Mouse (Mus musculus) forebrain, embryonic 12.5 days (tissue): Measurements from ENCODE around the gene Pih1d1. TPM values are rescaled to one million over a fixed set of nuclear protein-coding genes. Genes with fewer than 3 reads are reported as not detected.
"Not testable (repeated sequence)": the region's sequence is repeated elsewhere in the genome, so short reads cannot be mapped to it uniquely, and the experiment has no call there.

Experiments used
- ATAC-seq: fragments of 200-750 bp; cut with Nextera tagmentation; 2 replicates; pipeline ENCODE4 v1.8.0; 2017; ENCODE audit warnings: moderate TSS enrichment; ENCODE audit not compliant: low FRiP score
- H3K27ac ChIP-seq: fragments of 300-500 bp; sonication (generic); 2 replicates; pipeline ENCODE4 v1.5.1; 2016; ENCODE audit warnings: mild to moderate bottlenecking
- H3K27me3 ChIP-seq: fragments of 300-500 bp; sonication (generic); 2 replicates; pipeline ENCODE4 v1.6.1; 2016; ENCODE audit warnings: mild to moderate bottlenecking
- H3K36me3 ChIP-seq: fragments of 300-500 bp; sonication (generic); replicated peaks from 2 replicates; pipeline ENCODE4 v1.6.1; 2016; ENCODE audit warnings: mild to moderate bottlenecking
- H3K4me1 ChIP-seq: fragments of 300-500 bp; sonication (generic); 2 replicates; pipeline ENCODE4 v1.6.1; 2016
- H3K4me2 ChIP-seq: fragments of 300-500 bp; sonication (generic); 2 replicates; pipeline ENCODE4 v1.6.1; 2016; ENCODE audit warnings: mild to moderate bottlenecking, moderate library complexity
- H3K4me3 ChIP-seq: fragments of 300-500 bp; sonication (generic); replicated peaks from 2 replicates; pipeline ENCODE4 v1.5.1; 2016; ENCODE audit warnings: mild to moderate bottlenecking
- H3K9ac ChIP-seq: fragments of 300-500 bp; sonication (generic); 2 replicates; pipeline ENCODE4 v1.6.1; 2016; ENCODE audit warnings: mild to moderate bottlenecking
- H3K9me3 ChIP-seq: fragments of 300-500 bp; sonication (generic); 2 replicates; pipeline ENCODE4 v1.6.1; 2016
- WGBS: fragments of 180-500 bp; shearing (Covaris S2); methylation state at CpG from one replicate; pipeline ENCODE4 v1.1.7; 2016; 5-methylcytosine and 5-hydroxymethylcytosine counted together
- polyA plus RNA-seq: library from polyadenylated mRNA; unstranded; fragments of >200 nt; fragmentation: Nextera tagmentation; extraction: Ambion mirVana; gene quantifications from 2 replicates; pipeline ENCODE4 v1.2.1, GENCODE M21; 2016

Gene Pih1d1
- 95.0 and 97.5 TPM in 2 replicates for polyA plus RNA-seq

- no peaks in the 10 kb centered on the region for H3K27me3 ChIP-seq
- H3K27ac ChIP-seq: peak within 1 kb of the TSS; percentile 92
- H3K4me3 ChIP-seq: peak within 1 kb of the TSS; percentile 68
- peak within 1 kb of the TSS; percentile 78 for H3K9ac ChIP-seq
- peak; percentile 96 for ATAC-seq
- H3K4me1 ChIP-seq: peaks cover 33% of the 10 kb centered on the region
- peak within 1 kb of the TSS; percentile 81 for H3K4me2 ChIP-seq
- peaks cover 18% of the 10 kb centered on the region for H3K36me3 ChIP-seq
- no peaks in the 10 kb centered on the region for H3K9me3 ChIP-seq
- 6% methylated on average over 68 of the region's 69 CpGs for WGBS
Observed at GRCm38 (mm10) chr7:45154096-45154992, at the start of gene Pih1d1, which contains the start of gene Aldh16a1. TSS of gene Pih1d1 (plus strand) at chr7:45154303. TSS of gene Aldh16a1 (minus strand) at chr7:45154584.

- no peak overlapping the region for H3K27ac ChIP-seq
- no peak for ATAC-seq
- no peaks in the 10 kb centered on the region for H3K9me3 ChIP-seq
- H3K4me1 ChIP-seq: peaks cover 6% of the 10 kb centered on the region
- H3K4me2 ChIP-seq: no peak overlapping the region
- 83% methylated on average over 5 of the region's 5 CpGs for WGBS
- no peaks in the 10 kb centered on the region for H3K36me3 ChIP-seq
- H3K9ac ChIP-seq: no peak overlapping the region
- H3K4me3 ChIP-seq: no peak overlapping the region
- H3K27me3 ChIP-seq: no peaks in the 10 kb centered on the region
Observed at GRCm38 (mm10) chr7:45104941-45105340, 49.2 kb upstream of the Pih1d1 start.

DNA sequence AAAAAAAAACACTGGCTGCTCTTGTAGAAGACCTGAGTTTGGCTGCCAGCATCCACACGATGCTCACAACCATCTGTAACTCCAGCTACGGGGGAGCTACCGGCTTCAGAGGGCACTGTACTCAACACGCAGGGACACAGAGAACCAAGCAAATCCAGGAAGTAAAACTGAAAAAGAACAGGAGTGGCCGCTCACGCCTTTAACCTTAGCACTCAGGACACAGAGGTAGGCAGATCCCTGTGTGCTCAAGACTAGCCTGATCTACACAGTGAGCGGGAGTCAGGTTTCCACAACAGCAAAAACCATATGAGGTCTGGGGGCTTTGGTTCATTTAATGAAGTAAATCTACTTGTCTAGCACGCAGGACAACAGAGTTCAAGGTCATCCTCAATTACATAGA lies 48.6 kb upstream of the Pih1d1 start:
- Histone ChIP-seq H3K9ac (no peak overlapping the region), H3K36me3 (no peaks in the 10 kb centered on the region), H3K4me1 (peaks cover 6% of the 10 kb centered on the region), H3K4me3 (no peak overlapping the region), H3K27me3 (no peaks in the 10 kb centered on the region), H3K9me3 (no peaks in the 10 kb centered on the region), H3K27ac (no peak overlapping the region), H3K4me2 (no peak overlapping the region)
- no peak for ATAC-seq
- WGBS: 83% methylated on average over 8 of the region's 8 CpGs

DNA sequence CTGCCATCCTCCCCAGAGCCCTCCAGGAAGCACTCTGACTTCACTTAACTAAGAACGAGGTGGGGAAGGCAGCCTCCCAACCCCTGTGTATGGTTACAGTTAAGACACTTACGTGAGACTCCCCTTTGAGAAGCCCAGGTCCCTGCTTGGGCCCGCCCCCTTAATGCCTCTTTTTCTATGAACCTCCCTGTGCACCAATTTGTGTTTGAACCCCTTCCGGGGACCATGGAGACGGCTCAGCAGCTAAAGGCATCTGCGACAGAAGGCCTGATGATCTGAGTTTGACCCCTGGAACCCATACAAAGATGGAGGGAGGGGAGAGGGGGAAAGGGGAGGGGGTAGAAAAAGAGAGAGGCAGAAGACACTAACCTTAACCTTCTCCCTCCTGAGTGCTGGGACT lies 47.7 kb upstream of the Pih1d1 start:
- Histone ChIP-seq H3K4me1 (peaks cover 6% of the 10 kb centered on the region), H3K27ac (no peak overlapping the region), H3K4me2 (no peak overlapping the region), H3K36me3 (no peaks in the 10 kb centered on the region), H3K27me3 (no peaks in the 10 kb centered on the region), H3K9me3 (no peaks in the 10 kb centered on the region), H3K4me3 (no peak overlapping the region), H3K9ac (no peak overlapping the region)
- WGBS: 42% methylated on average over 6 of the region's 6 CpGs
- no peak for ATAC-seq

- Histone ChIP-seq H3K4me3 (no peak overlapping the region), H3K9me3 (no peaks in the 10 kb centered on the region), H3K9ac (no peak overlapping the region), H3K36me3 (no peaks in the 10 kb centered on the region), H3K4me2 (no peak overlapping the region), H3K27ac (no peak overlapping the region), H3K4me1 (peaks cover 6% of the 10 kb centered on the region), H3K27me3 (no peaks in the 10 kb centered on the region)
- 69% methylated on average over 5 of the region's 5 CpGs for WGBS
- no peak for ATAC-seq
Observed at GRCm38 (mm10) chr7:45107052-45107645, 47.0 kb upstream of the Pih1d1 start.

DNA sequence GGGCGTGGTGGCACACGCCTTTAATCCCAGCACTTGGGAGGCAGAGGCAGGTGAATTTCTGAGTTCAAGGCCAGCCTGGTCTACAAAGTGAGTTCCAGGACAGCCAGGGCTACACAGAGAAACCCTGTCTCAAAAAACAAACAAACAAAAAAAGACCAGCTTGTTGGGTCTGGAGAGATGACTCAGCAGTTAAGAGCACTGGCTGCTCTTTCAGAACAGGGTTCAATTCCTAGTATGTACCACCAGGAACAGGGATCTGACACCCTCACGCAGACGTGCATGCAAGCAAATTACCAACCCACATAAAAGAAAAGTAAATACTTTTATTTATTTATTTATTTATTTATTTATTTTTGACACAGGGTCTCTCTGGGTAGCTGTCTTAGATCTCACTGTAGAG lies 44.0 kb upstream of the Pih1d1 start:
- WGBS: 98% methylated on average over 4 of the region's 4 CpGs
- ATAC-seq: not testable (repeated sequence)

GRCm38 (mm10) chr7:45111940-45112339 lies 42.2 kb upstream of the Pih1d1 start:
- Histone ChIP-seq H3K4me2 (no peak overlapping the region), H3K9me3 (no peaks in the 10 kb centered on the region), H3K36me3 (no peaks in the 10 kb centered on the region), H3K4me1 (no peaks in the 10 kb centered on the region), H3K9ac (no peak overlapping the region), H3K27me3 (no peaks in the 10 kb centered on the region), H3K4me3 (no peak overlapping the region), H3K27ac (no peak overlapping the region)
- no peak for ATAC-seq
- WGBS: 69% methylated on average over 2 of the region's 2 CpGs

More for the DNA sequence above, 44.0 kb upstream of the Pih1d1 start:
- H3K9ac ChIP-seq, H3K4me2 ChIP-seq, H3K9me3 ChIP-seq, H3K4me3 ChIP-seq, H3K4me1 ChIP-seq, H3K27ac ChIP-seq, H3K36me3 ChIP-seq, H3K27me3 ChIP-seq: not testable (repeated sequence)

GRCm38 (mm10) chr7:45112529-45112928 lies 41.6 kb upstream of the Pih1d1 start:
- 71% methylated on average over 3 of the region's 3 CpGs for WGBS
- Histone ChIP-seq H3K4me2 (no peak overlapping the region), H3K9me3 (no peaks in the 10 kb centered on the region), H3K27ac (no peak overlapping the region), H3K9ac (no peak overlapping the region), H3K4me1 (no peaks in the 10 kb centered on the region), H3K36me3 (peaks cover under 1% of the 10 kb centered on the region; the same call in 1 of the 2 replicates), H3K4me3 (no peak overlapping the region), H3K27me3 (no peaks in the 10 kb centered on the region)
- ATAC-seq: no peak

DNA sequence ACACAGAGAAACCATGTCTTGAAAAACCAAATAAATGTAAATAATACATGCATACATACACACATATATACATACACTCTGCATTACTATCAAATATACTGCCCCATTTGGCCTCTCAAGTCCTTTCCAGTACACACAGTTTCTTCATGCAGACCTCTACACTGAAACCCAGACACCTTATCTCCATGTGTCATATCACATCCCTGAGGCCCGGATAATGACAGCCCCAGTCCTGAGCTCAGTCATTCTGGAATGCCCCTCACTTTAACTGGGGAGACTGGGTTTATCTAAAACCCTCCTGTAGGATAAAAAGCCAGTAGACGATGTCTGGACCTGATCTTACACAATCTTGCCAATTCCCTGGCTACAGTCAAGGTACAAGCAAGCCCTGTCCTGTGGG lies 40.6 kb upstream of the Pih1d1 start:
- no peaks in the 10 kb centered on the region for H3K9me3 ChIP-seq
- no peak overlapping the region for H3K27ac ChIP-seq
- H3K9ac ChIP-seq: no peak overlapping the region
- H3K27me3 ChIP-seq: no peaks in the 10 kb centered on the region
- no peaks in the 10 kb centered on the region for H3K4me1 ChIP-seq
- H3K4me2 ChIP-seq: no peak overlapping the region
- H3K36me3 ChIP-seq: peaks cover 10% of the 10 kb centered on the region; the same call in 1 of the 2 replicates
- 88% methylated on average over 2 of the region's 2 CpGs for WGBS
- H3K4me3 ChIP-seq: no peak overlapping the region
- no peak for ATAC-seq

DNA sequence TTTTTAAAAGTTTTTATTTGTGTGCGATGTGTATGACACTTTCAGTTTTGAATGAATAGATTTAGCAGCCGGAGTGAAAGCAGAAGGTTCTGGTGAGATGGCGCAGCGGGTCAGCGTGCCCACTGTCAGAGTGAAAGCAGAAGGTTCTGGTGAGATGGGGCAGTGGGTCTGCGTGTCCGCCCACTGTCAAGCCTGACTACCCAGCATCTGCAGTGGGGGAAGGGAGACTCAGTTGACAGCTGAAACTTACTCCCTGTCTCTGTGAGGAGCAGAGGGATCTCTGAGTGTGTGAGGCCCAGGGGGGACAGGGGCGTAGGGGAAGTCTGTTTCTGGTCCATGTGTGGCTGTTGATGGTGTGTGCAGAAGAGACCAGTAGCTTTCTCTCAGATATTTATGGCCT lies 36.5 kb upstream of the Pih1d1 start:
- 91% methylated on average over 8 of the region's 8 CpGs for WGBS
- Histone ChIP-seq H3K4me3 (no peak overlapping the region), H3K9me3 (no peaks in the 10 kb centered on the region), H3K4me2 (no peak overlapping the region), H3K36me3 (peaks cover 48% of the 10 kb centered on the region), H3K9ac (no peak overlapping the region), H3K27ac (no peak overlapping the region), H3K27me3 (no peaks in the 10 kb centered on the region), H3K4me1 (peaks cover 7% of the 10 kb centered on the region)
- ATAC-seq: no peak

- no peak overlapping the region for H3K27ac ChIP-seq
- H3K27me3 ChIP-seq: no peaks in the 10 kb centered on the region
- no peak overlapping the region for H3K4me2 ChIP-seq
- no peaks in the 10 kb centered on the region for H3K9me3 ChIP-seq
- H3K4me1 ChIP-seq: peaks cover 15% of the 10 kb centered on the region
- 96% methylated on average over 6 of the region's 6 CpGs for WGBS
- H3K9ac ChIP-seq: no peak overlapping the region
- ATAC-seq: no peak
- H3K36me3 ChIP-seq: peaks cover 56% of the 10 kb centered on the region
- no peak overlapping the region for H3K4me3 ChIP-seq
Observed at GRCm38 (mm10) chr7:45118336-45118735, 35.8 kb upstream of the Pih1d1 start.

DNA sequence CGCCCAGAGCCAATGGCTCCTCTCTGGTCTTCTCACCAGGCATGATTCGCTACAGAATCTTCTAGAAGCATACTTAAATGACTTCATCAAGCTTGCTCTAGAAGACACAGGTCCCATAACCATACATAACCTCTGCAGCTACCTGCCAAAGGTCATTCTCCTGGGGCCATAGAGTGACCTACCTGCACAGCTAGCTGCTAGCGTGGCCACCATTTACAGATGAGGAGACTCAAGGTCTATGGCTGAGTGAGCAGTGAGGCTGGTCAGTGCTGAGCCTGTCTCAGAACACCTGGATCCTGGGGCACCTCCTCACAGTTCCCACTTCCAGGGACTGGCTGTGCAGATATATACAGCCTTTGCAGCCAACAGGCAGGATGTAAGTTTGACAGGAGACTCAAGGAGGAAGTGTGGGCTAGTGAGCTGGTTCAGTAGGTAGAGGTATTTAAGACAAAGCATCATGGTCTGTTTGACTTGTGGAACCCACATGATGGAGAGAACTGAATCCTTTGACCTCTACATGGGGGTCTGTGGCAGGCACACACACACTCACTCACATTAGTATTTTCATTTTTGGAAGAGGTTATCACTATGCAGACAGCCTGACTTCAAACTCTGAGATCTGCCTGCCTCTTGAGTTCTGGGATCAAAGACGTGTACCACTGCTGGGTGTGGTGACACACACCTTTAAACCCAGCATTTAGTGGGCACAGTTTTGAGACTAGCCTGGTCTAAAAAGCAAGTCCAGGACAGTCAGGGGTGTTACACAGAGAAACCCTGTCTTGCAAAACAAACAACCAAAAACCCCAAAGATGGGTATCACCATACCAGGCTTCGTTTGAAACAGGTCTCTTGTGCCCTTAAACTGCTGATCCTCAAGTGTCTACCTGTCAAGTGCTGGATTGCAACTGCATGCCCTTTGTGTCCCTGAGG lies 34.1 kb upstream of the Pih1d1 start:
- Histone ChIP-seq H3K27me3 (no peaks in the 10 kb centered on the region), H3K4me1 (peaks cover 22% of the 10 kb centered on the region), H3K9me3 (no peaks in the 10 kb centered on the region), H3K4me2 (no peak overlapping the region), H3K9ac (no peak overlapping the region), H3K36me3 (peaks cover 59% of the 10 kb centered on the region), H3K27ac (no peak overlapping the region), H3K4me3 (no peak overlapping the region)
- 85% methylated on average over 5 of the region's 5 CpGs for WGBS
- ATAC-seq: no peak
